Mouse (Mus musculus): ENCODE results near the gene Dusp8. TPM values are rescaled to one million over a fixed set of nuclear protein-coding genes. Genes with fewer than 3 reads are reported as not detected.
A peak's percentile ranks its signal among the peaks of the same experiment; 100 is the strongest.

The Dusp8 gene
- polyA plus RNA-seq, 1 experiment from 2014 or later: 45.8 TPM

DNA sequence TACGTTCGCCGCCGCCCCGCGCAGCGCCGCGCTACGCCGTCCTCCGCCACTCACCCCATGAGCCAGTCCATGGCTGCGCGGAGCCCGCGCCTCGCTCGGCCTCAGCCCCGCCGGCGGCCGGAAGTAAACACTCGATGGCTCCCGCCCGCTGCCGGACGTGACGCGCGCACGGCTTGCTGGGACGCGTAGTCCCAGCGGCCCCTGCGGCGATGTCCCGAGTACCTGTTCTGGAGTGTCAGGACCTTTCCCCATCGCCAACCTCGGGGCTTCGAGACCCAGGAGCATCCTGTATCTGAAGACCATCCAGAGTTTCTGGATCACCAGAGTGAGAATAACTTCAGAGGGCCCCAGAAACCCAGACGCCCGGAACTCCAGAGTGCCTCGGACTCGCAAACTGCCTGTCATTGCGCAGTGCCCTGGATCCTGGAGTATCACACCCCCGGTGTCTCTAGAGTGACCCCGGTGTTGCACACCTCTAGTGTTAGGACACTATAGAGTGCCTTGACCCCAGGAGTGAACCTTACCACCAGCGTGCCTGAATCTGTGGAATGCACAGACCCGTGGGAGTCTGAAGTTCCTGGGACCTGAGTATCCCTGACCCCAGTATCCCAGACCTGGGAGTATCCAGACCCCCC is 34.6 kb downstream of the Dusp8 start, which contains the start of gene Mob2:
TSS of gene Mob2 (minus strand) at position 135 of the 635 bp plus-strand sequence.
- peak within 1 kb of the TSS; percentile 96 for H3K4me3 ChIP-seq (replicated peaks)
- peak within 1 kb of the TSS; percentile 90 for H3K9ac ChIP-seq
- WGBS: under 1% methylated on average over 48 of the region's 49 CpGs
- peaks cover 18% of the 10 kb centered on the region for H3K4me1 ChIP-seq
- peak within 1 kb of the TSS; percentile 97 for H3K4me2 ChIP-seq
- peaks cover 9% of the 10 kb centered on the region; the same call in 1 of the 2 replicates for H3K27me3 ChIP-seq
- 0 out of 2 replicates have a peak, but pooled peaks cover 3% of the 10 kb centered on the region for H3K36me3 ChIP-seq (replicated peaks)
- peak within 1 kb of the TSS; percentile 71 for H3K27ac ChIP-seq
- H3K9me3 ChIP-seq: no peaks in the 10 kb centered on the region
- peak; percentile 97 for ATAC-seq (ENCODE audit: low FRiP score)

DNA sequence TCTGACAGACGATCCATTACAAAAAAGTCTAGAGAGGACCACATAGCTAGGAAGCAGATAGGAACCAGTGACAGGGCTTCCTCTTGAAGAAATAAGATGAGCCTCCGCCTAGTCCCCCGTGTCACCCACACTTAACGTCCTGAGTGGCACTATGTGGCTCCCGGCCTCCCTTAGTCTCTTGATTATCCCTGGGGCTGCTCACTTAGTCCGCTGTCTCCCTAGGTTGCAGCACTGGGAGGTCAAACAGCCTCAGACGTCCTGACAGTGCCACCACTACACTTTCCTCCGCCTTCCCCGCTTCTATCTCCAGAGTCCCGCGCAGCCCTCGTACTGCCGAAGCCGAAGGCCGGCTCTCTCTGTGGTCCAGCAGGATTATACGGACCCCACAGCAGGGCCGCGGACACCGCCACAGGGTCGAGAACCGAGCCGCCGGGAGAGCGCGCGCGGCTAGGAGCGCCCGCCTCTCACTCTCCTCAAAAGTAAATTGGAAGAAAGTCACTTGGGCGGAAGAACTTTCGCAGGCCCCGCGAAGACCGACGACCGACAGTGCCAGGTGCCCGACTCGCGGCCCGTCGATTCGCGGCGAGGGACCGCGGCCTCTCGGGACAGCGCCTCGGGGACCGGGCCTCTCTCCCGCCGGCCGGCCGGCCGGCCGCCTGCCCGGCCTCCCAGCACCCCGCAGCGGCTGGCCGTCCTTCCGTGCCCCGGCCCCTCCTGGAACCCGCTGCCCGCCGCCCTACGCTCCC is 35.3 kb downstream of the Dusp8 start:
- Histone ChIP-seq H3K4me1 (peaks cover 18% of the 10 kb centered on the region), H3K27ac (peak overlapping the region; percentile 71), H3K9me3 (no peaks in the 10 kb centered on the region), H3K36me3 (replicated peaks) (0 out of 2 replicates have a peak, but pooled peaks cover 6% of the 10 kb centered on the region), H3K4me3 (replicated peaks) (peak overlapping the region; percentile 96), H3K4me2 (peak overlapping the region; percentile 97), H3K9ac (peak overlapping the region; percentile 90), H3K27me3 (peaks cover 9% of the 10 kb centered on the region; the same call in 1 of the 2 replicates)
- peak; percentile 63; the same call in 1 of the 2 replicates for ATAC-seq (ENCODE audit: low FRiP score)
- 2% methylated on average over 59 of the region's 66 CpGs for WGBS

DNA sequence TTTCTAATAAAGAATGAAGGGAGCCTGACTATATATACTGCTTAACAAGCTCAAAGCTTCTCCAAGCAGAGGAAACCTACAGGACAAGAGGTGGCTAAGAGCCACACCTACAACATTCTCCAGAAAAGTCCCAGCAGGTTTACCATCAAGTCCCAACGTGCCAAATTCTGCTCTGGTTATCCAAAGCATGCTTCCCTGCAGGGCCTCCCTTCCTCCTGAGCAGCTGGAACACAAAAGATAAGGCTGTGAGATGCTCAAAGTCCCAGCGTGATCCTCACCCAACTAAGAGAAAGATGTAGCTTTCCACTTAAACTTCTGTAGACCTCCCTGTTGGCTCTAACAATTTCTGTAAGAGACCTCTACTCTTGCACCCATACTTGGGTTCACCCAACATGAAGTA is 36.6 kb downstream of the Dusp8 start:
- H3K4me1 ChIP-seq: peaks cover 18% of the 10 kb centered on the region
- H3K36me3 ChIP-seq (replicated peaks): peaks cover 9% of the 10 kb centered on the region; the same call in 1 of the 2 replicates
- no peak overlapping the region for H3K4me2 ChIP-seq
- WGBS: 75% methylated on average over 2 of the region's 2 CpGs
- no peaks in the 10 kb centered on the region for H3K9me3 ChIP-seq
- ATAC-seq (ENCODE audit: low FRiP score): no peak
- peaks cover 4% of the 10 kb centered on the region; the same call in 1 of the 2 replicates for H3K27me3 ChIP-seq
- no peak overlapping the region for H3K4me3 ChIP-seq (replicated peaks)
- no peak overlapping the region for H3K9ac ChIP-seq
- no peak overlapping the region for H3K27ac ChIP-seq

DNA sequence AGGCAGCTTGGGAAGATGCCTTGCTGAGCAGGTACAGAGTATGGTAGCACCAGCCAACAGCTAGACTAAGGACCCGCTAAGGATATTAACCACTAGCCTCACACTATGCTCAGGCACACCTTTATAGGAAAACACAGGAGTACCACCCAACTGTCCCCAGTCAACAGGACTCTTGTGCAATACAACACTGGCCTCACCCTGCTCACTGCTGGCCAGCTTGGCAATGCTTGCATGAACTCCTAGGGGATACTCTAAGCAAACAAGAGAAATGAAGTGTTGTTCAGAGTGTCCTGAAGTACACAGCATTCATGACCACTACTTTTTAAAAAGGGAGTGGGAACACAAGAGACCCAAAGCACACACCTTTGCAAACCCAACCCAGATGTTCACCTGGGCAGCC is 38.5 kb downstream of the Dusp8 start:
- no peak for ATAC-seq (ENCODE audit: low FRiP score)
- Histone ChIP-seq H3K27ac (no peak overlapping the region), H3K9ac (no peak overlapping the region), H3K27me3 (peaks cover 4% of the 10 kb centered on the region; the same call in 1 of the 2 replicates), H3K9me3 (no peaks in the 10 kb centered on the region), H3K4me1 (peaks cover 18% of the 10 kb centered on the region), H3K4me3 (replicated peaks) (no peak overlapping the region), H3K36me3 (replicated peaks) (peaks cover 9% of the 10 kb centered on the region; the same call in 1 of the 2 replicates), H3K4me2 (no peak overlapping the region)
- WGBS: 80% methylated on average over 1 of the region's 1 CpGs

DNA sequence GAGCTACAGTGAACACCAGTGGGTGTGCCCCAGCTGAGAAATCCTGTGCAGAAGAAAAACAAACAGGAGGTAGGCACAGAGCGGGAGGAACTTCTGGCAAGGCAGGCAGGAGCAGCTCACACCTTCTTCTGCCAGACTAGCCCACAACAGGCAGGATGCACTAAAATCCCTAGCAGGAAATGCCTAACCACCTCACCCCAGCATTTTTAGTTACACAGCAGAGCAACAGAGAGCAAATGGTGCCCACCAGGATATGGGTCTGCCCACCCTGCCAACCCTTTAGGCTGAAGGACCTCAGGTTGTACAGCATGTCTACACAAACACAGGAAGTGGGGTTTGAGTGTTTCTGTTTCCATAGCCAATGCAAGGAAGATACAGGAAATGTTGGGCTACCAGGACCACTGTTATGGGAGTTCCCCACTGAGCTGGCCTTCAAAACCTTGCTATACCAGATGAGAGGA is 39.0 kb downstream of the Dusp8 start:
- 92% methylated on average over 1 of the region's 1 CpGs for WGBS

DNA sequence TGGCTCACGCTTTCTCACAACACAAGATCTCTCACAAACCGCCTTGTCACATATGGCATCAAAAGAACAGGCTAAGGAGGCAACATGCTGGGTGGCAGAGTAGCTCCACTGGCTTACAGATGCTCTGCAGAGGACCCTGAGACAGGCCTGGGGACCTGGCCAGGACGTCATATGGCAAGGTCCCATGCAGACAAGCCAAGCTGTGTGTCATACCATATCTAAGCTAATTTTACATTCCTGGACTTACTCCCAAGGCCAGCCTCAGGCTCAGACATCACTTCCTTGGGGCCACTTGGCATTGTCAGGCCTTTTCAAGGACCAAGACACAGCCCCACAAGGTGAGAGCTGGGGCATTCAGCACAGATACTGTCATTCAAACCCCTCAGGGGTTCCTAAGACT is 40.2 kb downstream of the Dusp8 start:
- Histone ChIP-seq H3K9ac (no peak overlapping the region), H3K27ac (no peak overlapping the region), H3K4me1 (peaks cover 11% of the 10 kb centered on the region), H3K9me3 (no peaks in the 10 kb centered on the region), H3K4me3 (replicated peaks) (no peak overlapping the region), H3K27me3 (no peaks in the 10 kb centered on the region), H3K36me3 (replicated peaks) (peaks cover 9% of the 10 kb centered on the region; the same call in 1 of the 2 replicates), H3K4me2 (no peak overlapping the region)
- WGBS: 88% methylated on average over 3 of the region's 3 CpGs
- ATAC-seq (ENCODE audit: low FRiP score): no peak

More for the DNA sequence above, 39.0 kb downstream of the Dusp8 start:
- Histone ChIP-seq H3K9ac (no peak overlapping the region), H3K9me3 (no peaks in the 10 kb centered on the region), H3K4me2 (no peak overlapping the region), H3K36me3 (replicated peaks) (peaks cover 9% of the 10 kb centered on the region; the same call in 1 of the 2 replicates), H3K27ac (no peak overlapping the region), H3K4me1 (peaks cover 17% of the 10 kb centered on the region), H3K4me3 (replicated peaks) (no peak overlapping the region), H3K27me3 (peaks cover 4% of the 10 kb centered on the region; the same call in 1 of the 2 replicates)
- ATAC-seq (ENCODE audit: low FRiP score): no peak

DNA sequence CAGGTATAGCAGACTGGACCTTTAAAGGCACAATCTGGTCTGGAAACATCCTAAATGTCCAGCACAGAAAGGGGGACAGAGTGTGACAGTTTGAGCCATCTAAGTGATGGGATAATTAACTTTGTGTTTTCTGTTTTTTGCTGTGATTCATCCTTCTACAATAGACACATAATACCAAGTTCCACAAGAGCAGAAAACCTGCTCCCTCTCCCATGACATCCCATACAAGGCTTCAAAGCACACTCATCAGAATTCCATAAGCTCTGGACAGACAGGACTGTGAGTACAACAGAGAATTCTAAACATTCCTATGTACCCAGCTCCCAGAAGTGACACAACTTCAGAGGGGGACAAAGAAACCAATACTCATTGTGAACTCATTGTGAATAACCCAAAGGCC is 45.1 kb downstream of the Dusp8 start:
- no peak overlapping the region for H3K4me2 ChIP-seq

DNA sequence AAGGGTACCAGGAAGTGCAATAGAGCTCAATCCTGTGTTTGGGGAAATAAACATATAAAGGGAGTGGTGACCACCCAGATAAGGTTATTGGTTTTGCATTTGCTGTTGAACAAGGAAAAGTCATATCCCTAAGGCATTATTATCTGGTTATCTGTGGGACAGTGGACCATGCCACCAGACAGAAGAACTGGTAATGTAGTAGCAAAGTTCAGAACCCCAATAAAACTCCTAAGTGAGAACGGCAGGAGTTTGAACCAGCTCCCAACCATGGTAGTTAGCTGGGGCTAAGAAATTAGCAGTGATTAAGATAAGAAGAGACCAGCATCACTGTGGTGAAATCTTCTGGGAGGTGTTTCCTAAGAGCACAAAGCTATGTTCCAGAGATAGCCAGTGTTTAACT is 49.7 kb downstream of the Dusp8 start:
- Histone ChIP-seq H3K9ac (no peak overlapping the region), H3K27ac (no peak overlapping the region), H3K4me1 (peaks cover 5% of the 10 kb centered on the region; the same call in 1 of the 2 replicates), H3K27me3 (no peaks in the 10 kb centered on the region), H3K9me3 (no peaks in the 10 kb centered on the region), H3K4me2 (no peak overlapping the region), H3K36me3 (replicated peaks) (no peaks in the 10 kb centered on the region), H3K4me3 (replicated peaks) (no peak overlapping the region)
- WGBS: 91% methylated on average over 1 of the region's 1 CpGs
- ATAC-seq (ENCODE audit: low FRiP score): no peak

More for the DNA sequence above, 45.1 kb downstream of the Dusp8 start:
- H3K27ac ChIP-seq: no peak overlapping the region
- H3K9me3 ChIP-seq: no peaks in the 10 kb centered on the region
- no peaks in the 10 kb centered on the region for H3K27me3 ChIP-seq
- H3K9ac ChIP-seq: no peak overlapping the region
- H3K4me1 ChIP-seq: peaks cover under 1% of the 10 kb centered on the region; the same call in 1 of the 2 replicates
- peaks cover 5% of the 10 kb centered on the region; the same call in 1 of the 2 replicates for H3K36me3 ChIP-seq (replicated peaks)
- H3K4me3 ChIP-seq (replicated peaks): no peak overlapping the region
- no peak for ATAC-seq (ENCODE audit: low FRiP score)

DNA sequence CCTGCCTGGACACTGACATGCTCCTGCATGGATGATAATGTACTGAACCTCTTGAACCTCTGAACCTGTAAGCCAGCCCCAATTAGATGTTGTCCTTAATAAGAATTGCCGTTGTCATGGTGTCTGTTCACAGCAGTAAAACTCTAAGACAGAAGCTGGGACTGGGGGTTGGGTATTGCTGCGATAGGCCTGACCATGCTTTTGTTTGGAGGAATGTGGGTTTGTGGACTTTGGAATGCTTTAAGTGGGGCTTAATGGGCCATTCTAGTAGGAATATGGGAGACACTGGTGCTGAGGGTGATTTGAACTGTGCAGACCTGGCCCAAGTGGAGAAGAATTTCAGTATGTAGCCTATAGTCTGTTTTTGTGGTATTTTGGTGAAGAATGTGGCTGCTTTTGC is 50.3 kb downstream of the Dusp8 start:
- Histone ChIP-seq H3K9ac (0 out of 2 replicates have a peak overlapping the region, but pooled peaks have one; percentile 21), H3K36me3 (replicated peaks) (no peaks in the 10 kb centered on the region), H3K4me2 (no peak overlapping the region), H3K4me1 (peaks cover 5% of the 10 kb centered on the region; the same call in 1 of the 2 replicates), H3K27ac (no peak overlapping the region), H3K4me3 (replicated peaks) (no peak overlapping the region), H3K27me3 (no peaks in the 10 kb centered on the region), H3K9me3 (no peaks in the 10 kb centered on the region)
- ATAC-seq (ENCODE audit: low FRiP score): no peak
- WGBS: 19% methylated on average over 2 of the region's 2 CpGs

DNA sequence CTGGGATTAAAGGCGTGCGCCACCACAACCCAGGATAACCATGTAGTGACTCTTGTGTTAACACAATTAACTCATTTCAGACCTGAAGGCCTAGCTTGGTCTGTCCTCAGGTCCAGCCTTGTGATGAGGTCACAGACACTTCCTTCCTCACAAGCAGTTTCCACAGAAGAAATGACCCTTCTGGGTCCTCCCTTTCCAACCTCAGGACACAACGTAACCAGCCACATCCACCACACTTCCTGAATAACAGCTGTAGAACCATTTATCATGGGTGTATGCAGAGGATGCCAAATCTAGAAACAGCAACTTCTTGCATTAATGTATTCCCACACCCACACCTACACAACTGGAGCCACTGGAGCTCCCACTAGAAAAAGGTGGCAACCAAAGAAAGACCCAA is 54.9 kb downstream of the Dusp8 start:
- Histone ChIP-seq H3K9ac (no peak overlapping the region), H3K4me2 (no peak overlapping the region), H3K27me3 (no peaks in the 10 kb centered on the region), H3K27ac (no peak overlapping the region), H3K36me3 (replicated peaks) (no peaks in the 10 kb centered on the region), H3K4me3 (replicated peaks) (no peak overlapping the region), H3K4me1 (peaks cover 10% of the 10 kb centered on the region), H3K9me3 (no peaks in the 10 kb centered on the region)
- ATAC-seq (ENCODE audit: low FRiP score): no peak
- whole genome bisulfite sequencing: 93% methylated on average over 3 of the region's 3 CpGs

DNA sequence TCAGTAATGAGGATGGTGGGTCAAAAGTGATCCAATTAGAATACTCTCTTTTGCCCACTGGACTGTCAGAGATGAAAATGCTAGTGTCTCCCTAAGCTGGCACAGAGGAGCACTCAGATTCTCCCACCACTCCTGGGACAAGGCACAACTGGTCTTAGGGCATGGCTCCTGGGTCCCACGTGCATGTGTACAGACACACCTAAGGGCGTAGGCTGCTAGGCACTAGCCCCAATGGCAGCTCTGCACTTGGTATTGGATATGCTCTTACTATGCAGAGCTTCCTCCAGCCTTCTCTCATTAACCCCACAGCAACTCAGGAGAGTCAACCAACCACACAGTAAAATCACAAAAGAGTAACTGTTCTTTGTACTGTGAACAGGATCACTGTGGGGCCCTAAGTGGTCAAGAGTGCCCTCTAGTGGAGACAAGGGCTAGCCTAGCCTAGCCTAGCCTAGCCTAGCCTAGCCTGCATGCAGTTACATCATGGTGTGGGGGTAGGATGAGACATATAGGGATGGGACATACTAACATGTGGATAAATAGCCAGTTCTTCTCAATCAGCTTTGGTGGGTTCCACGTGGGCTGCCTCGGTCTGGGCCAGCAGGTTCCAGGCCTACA is 58.0 kb downstream of the Dusp8 start:
- H3K27ac ChIP-seq: no peak overlapping the region
- 76% methylated on average over 4 of the region's 4 CpGs for WGBS
- peak; percentile 80 for ATAC-seq (ENCODE audit: low FRiP score)
- no peaks in the 10 kb centered on the region for H3K27me3 ChIP-seq
- no peak overlapping the region for H3K9ac ChIP-seq
- no peak overlapping the region for H3K4me2 ChIP-seq
- H3K4me1 ChIP-seq: peaks cover 5% of the 10 kb centered on the region
- no peak overlapping the region for H3K4me3 ChIP-seq (replicated peaks)
- H3K36me3 ChIP-seq (replicated peaks): 0 out of 2 replicates have a peak, but pooled peaks cover 2% of the 10 kb centered on the region
- H3K9me3 ChIP-seq: no peaks in the 10 kb centered on the region

Measured in forebrain, embryonic 12.5 days (tissue).